Mouse (Mus musculus) cerebellum, adult 2 months (tissue): ENCODE data around the gene Psmc2. TPM values are rescaled to one million over a fixed set of nuclear protein-coding genes. Genes with fewer than 3 reads are reported as not detected.

Experiments used
- DNase-seq, 2 experiments: peaks; one replicate each; pipeline ENCODE4 v3.0.0; 2021
- H3K27ac ChIP-seq: fragments of 200-500 bp; 2 replicates; pipeline ENCODE4 v1.5.1; 2012; ENCODE audit warnings: low read length, control low read depth, inconsistent platforms; ENCODE audit not compliant: insufficient read depth
- H3K27me3 ChIP-seq: fragments of 200-500 bp; 2 replicates; pipeline ENCODE4 v1.6.1; 2012; ENCODE audit warnings: inconsistent platforms, mild to moderate bottlenecking, low read length, moderate library complexity; ENCODE audit not compliant: control insufficient read depth, insufficient read depth
- H3K4me1 ChIP-seq: fragments of 200-500 bp; 2 replicates; pipeline ENCODE4 v1.6.1; 2011; ENCODE audit warnings: low read length; ENCODE audit not compliant: control insufficient read depth, insufficient read depth
- H3K4me3 ChIP-seq: fragments of 200-500 bp; replicated peaks from 2 replicates; pipeline ENCODE3; 2011; ENCODE audit warnings: mild to moderate bottlenecking, low read depth, low read length, control low read depth; ENCODE audit not compliant: insufficient read depth
- CTCF ChIP-seq: fragments of 200-500 bp; IDR thresholded peaks from 2 replicates; pipeline ENCODE4 v1.5.1; 2011; ENCODE audit warnings: low read depth, mild to moderate bottlenecking, control low read depth, low read length, moderate library complexity, borderline replicate concordance; ENCODE audit not compliant: insufficient read depth
- POLR2A ChIP-seq: fragments of 200-500 bp; IDR thresholded peaks from 2 replicates; pipeline ENCODE4 v1.6.1; 2011; ENCODE audit warnings: low read length, control low read depth, borderline replicate concordance; ENCODE audit not compliant: insufficient read depth
- WGBS: fragments of 180-500 bp; shearing (Covaris S2); methylation state at CpG from one replicate; pipeline ENCODE4 v1.1.7; 2018; 5-methylcytosine and 5-hydroxymethylcytosine counted together
- polyA plus RNA-seq: library from polyadenylated mRNA; depleted of rRNA; stranded (reverse); fragments of >200 nt; gene quantifications from 2 replicates; pipeline ENCODE4 v1.2.3, GENCODE M21; 2012

Gene Psmc2
- polyA plus RNA-seq, 1 experiment, result 111 TPM

DNA sequence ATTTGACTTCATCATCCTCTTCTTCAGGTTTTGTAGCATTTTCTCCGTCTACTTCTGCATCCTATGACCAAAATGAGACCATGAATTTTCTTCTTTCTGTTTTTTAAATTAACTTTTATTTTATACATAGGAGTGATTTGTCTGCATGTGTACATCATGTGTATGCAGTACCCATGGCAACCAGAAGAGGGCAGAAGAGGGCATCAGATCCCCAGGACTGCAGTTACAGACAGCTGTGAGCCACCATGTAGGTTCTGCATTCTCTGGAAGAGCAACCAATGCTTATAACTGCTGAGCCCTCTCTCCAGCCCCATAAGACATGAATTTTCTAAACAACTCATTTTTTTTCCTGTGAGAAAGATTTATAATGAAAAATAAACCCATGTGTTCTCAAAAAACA is 28.9 kb downstream of the Psmc2 start:
- Histone ChIP-seq H3K4me1 (no peaks in the 10 kb centered on the region), H3K27ac (no peak overlapping the region), H3K27me3 (no peaks in the 10 kb centered on the region), H3K4me3 (no peak overlapping the region)
- DNase-seq, result no peak
- peak; percentile 34; the same call in 1 of the 2 replicates for TF ChIP-seq CTCF
- no peak for TF ChIP-seq POLR2A
- WGBS, result 62% methylated on average over 1 of the region's 1 CpGs

DNA sequence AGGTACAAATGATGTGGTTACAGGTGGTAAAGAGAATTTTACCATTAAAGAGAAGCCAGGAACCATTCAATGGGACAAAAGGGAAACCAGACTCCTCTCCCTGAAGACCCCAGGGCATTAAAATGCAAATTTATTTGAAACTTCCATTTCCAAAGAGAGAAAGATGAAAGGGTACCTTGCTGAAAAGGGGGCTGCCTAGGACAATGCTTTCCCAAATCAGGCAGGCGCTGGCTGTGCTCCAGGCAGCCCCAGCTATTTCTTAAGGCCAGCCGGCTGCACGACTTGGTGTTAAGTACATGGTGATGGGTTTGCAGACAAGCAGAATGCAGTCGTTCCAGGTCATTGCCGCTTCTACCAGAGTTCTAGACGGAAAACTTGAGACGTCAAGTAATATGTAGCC is 41.3 kb downstream of the Psmc2 start:
- no peak for DNase-seq
- TF ChIP-seq POLR2A, result no peak
- TF ChIP-seq CTCF, result no peak
- Histone ChIP-seq H3K27ac (no peak overlapping the region), H3K4me3 (no peak overlapping the region), H3K4me1 (no peaks in the 10 kb centered on the region), H3K27me3 (no peaks in the 10 kb centered on the region)
- 46% methylated on average over 7 of the region's 7 CpGs for WGBS

DNA sequence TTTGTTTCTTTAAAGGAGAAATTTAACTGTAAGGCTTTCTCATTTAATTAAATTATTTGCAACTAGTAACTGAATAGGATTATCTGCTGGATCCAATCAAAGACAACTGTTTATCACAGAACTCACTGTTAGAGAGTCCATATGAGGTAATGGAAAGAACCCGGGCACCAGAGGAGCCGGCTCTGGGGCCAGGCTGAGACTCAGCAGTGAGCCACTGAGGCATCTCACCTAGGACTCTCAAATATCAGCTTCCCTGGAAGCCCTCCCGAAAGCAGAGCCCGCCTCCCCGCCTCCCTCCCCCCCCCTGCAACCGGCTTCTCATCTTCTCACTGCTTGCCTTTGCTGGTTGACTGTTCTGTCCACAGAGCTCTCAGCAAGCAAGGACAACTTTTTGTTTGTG is 42.6 kb downstream of the Psmc2 start:
- no peak for TF ChIP-seq CTCF
- TF ChIP-seq POLR2A, result no peak
- no peak for DNase-seq
- WGBS, result 13% methylated on average over 6 of the region's 6 CpGs
- H3K4me3 ChIP-seq, result no peak overlapping the region
- no peak overlapping the region for H3K27ac ChIP-seq
- no peaks in the 10 kb centered on the region for H3K27me3 ChIP-seq
- no peaks in the 10 kb centered on the region for H3K4me1 ChIP-seq

DNA sequence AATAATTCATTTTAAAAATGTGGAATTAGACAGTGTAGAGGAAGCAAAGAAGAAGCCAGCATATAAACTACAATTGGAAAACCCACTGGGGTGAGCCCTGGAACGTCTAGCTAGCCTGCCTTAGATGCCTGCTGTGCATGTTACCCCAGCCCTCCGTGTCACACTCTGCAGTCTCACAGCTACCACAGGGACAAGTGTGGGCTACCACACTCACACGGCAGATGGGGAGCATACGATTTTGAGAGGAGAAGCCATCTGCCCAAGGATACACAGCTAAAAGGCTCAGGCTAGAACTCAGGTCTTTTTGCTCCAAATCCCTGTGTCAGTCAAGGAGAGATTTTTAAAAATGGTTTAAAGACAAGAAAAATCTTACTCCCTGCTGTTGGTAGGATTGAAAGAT is 43.8 kb downstream of the Psmc2 start:
- 11% methylated on average over 4 of the region's 4 CpGs for WGBS
- no peak overlapping the region for H3K4me3 ChIP-seq
- no peak for DNase-seq
- H3K27ac ChIP-seq, result no peak overlapping the region
- no peaks in the 10 kb centered on the region for H3K4me1 ChIP-seq
- no peak for TF ChIP-seq POLR2A
- no peak for TF ChIP-seq CTCF
- H3K27me3 ChIP-seq, result no peaks in the 10 kb centered on the region

DNA sequence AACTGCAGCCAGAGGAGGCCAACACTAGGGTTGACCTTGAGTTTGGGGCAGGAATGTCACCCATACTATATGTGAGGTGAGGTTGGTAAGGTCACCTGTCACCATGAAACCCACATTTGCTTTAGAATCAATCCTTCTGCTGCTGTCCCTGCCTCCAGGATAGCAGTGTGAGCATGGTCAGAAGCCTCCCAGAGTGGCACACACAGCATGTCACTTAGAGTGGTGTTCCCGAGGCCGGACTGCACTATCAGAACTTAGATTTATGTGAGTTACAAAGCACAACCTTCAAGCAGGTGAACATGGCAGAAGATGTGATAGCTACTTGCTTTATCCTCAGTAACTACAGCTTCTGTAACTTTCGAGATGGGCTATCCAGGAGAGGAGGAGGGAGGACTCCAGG is 46.7 kb downstream of the Psmc2 start:
- no peaks in the 10 kb centered on the region for H3K4me1 ChIP-seq
- no peaks in the 10 kb centered on the region; the same call in 1 of the 2 replicates for H3K27me3 ChIP-seq
- H3K4me3 ChIP-seq, result no peak overlapping the region
- 73% methylated on average over 3 of the region's 3 CpGs for WGBS
- no peak overlapping the region for H3K27ac ChIP-seq
- TF ChIP-seq CTCF, result no peak
- no peak for TF ChIP-seq POLR2A
- DNase-seq, result no peak

DNA sequence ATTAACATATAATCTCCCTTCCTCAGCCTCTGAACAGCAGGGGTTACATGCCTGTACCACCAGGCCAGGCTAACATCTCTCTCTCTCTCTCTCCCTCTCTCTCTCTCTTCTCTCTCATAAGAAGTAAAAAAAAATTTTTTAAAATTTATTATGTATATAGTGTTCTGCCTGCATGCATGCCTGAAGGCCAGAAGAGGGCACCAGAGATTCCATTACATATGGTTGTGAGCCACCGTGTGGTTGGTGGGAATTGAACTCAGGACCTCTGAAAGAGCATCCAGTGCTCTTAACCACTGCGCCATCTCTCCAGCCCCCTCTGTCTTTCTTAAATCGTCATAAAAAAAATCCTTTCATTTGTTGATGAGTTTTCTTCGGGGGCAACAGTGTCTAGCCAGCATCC is 59.6 kb downstream of the Psmc2 start:
- Histone ChIP-seq H3K4me1 (no peaks in the 10 kb centered on the region), H3K27ac (no peak overlapping the region), H3K27me3 (no peaks in the 10 kb centered on the region), H3K4me3 (no peak overlapping the region)
- DNase-seq, result no peak
- WGBS, result 73% methylated on average over 4 of the region's 4 CpGs
- TF ChIP-seq POLR2A (no peak), CTCF (0 out of 2 replicates have a peak, but pooled peaks have one; percentile 26)

DNA sequence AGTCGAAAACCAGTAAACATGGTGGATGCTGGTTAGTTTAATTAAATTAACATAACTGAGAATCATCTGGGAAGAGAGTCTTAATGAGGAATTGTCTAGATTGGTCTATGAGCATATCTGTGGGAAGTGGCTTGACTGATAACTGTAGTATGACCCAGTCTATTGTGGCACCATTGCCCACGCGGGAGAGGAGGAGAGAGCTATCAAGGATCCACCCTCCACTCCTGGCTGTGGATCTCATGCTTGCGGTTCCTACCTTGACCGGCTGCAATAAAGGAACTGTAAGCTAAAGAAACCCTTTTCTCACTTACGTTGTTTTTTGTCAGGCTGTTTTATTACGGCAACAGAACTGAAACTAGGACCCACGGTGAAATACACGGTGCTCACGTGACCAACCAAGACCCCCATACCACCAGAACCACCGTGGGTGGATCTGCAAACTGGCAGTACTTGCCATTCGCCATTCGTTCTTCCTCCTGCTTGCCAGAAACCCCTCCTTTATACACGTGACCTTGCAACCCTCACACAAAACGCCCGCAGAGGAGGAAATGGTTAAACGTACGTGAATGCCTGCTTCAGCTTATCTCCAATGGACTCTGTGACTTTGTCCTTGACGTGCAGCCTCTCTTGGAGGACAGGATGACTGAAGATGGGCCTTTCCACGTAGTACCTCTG is 61.7 kb downstream of the Psmc2 start:
- H3K4me1 ChIP-seq, result no peaks in the 10 kb centered on the region
- no peaks in the 10 kb centered on the region for H3K27me3 ChIP-seq
- 82% methylated on average over 20 of the region's 20 CpGs for WGBS
- H3K4me3 ChIP-seq, result no peak overlapping the region
- H3K27ac ChIP-seq, result no peak overlapping the region
- no peak for TF ChIP-seq CTCF
- TF ChIP-seq POLR2A, result no peak
- DNase-seq, result no peak

DNA sequence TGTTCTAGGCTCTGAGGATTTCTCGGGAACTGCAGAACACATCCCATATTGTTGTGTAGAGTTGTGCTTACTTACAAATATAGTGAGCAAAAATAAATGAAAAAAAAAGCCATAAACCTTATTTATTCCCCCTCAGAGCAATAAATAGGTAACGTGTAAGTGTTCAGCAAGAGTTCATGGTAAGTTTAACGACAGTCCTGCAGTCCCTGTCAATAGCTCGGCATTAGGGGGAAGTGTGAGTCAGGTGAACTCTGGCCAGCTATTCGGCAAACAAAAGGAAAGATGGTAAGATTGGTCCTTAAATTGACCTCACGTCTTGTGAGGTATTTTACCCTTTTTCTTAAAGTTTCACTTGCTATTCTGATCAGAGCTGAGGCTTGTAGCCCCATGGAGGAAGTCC is 62.4 kb downstream of the Psmc2 start:
- TF ChIP-seq CTCF (no peak), POLR2A (no peak)
- DNase-seq, result no peak
- no peaks in the 10 kb centered on the region for H3K4me1 ChIP-seq
- H3K27me3 ChIP-seq, result no peaks in the 10 kb centered on the region
- no peak overlapping the region for H3K4me3 ChIP-seq
- H3K27ac ChIP-seq, result no peak overlapping the region
- 85% methylated on average over 6 of the region's 6 CpGs for WGBS
